Mouse (Mus musculus): Measurements from ENCODE around the gene Efl1. TPM values are rescaled to one million over a fixed set of nuclear protein-coding genes. Genes with fewer than 3 reads are reported as not detected.

The Efl1 gene
- total and polyA plus RNA-seq, 2 experiments from 2014 or later, result 14.1 to 20.6 TPM

DNA sequence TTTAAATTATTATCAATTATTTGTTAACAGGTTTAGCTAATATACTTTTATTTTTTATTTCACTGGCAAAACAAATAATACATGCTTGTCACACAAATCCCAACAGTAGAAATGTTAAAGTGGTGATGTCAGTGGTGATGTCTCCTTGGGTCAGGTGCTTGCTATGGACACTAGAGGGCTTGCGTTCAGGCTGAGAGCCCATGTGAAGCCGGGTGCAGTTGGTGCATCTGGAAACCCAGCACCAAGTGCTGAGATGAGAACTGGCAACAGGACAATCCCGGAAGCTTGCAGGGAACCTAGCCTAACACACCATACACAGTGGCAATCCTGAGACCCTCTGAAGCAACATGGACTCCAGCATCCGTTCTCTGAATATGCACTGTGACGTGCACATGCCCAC lies 70.9 kb downstream of the Efl1 start:
- Histone ChIP-seq H3K36me3 (ENCODE audit: insufficient read depth, low read length) (no peaks in the 10 kb centered on the region), H3K9me3 (ENCODE audit: low read length) (no peaks in the 10 kb centered on the region), H3K4me3 (ENCODE audit: low read length) (no peak overlapping the region), H3K4me1 (ENCODE audit: insufficient read depth, low read length) (peaks cover 4% of the 10 kb centered on the region; the same call in 1 of the 2 replicates), H3K27ac (no peak overlapping the region), H3K9ac (replicated peaks; ENCODE audit: low read length) (no peak overlapping the region), H3K27me3 (ENCODE audit: insufficient read depth, low read length) (no peaks in the 10 kb centered on the region), H3K4me2 (ENCODE audit: low read depth, low read length) (no peak overlapping the region)
- peak; percentile 78 for TF ChIP-seq CTCF (IDR thresholded peaks at IDR 0.05; ENCODE audit: low read depth)
- DNase-seq (ENCODE audit: low spot score) (peak; percentile 78), ATAC-seq (peak; percentile 44; the same call in 1 of the 2 replicates)
- WGBS, result 54% methylated on average over 5 of the region's 5 CpGs

DNA sequence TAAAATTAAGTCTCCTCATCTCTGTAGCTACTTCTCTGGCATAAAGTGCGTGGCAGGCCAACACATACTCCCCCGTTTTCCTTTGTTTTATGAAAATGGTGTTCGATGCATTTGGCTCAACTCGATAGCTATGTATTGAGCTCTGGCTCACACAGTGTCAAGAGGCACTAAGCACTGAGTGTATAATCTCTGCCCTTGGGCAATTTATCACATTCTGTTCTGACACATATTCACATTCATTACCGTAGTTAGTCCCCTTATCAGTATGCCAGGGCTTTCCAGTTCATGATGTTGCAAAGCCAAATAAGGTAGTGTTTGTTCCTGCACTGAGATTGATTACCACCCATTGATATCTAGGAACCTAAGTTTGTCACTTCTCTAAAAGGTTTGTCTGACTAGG lies 71.3 kb downstream of the Efl1 start:
- no peaks in the 10 kb centered on the region for H3K27me3 ChIP-seq (ENCODE audit: insufficient read depth, low read length)
- no peak overlapping the region for H3K4me2 ChIP-seq (ENCODE audit: low read depth, low read length)
- 61% methylated on average over 5 of the region's 5 CpGs for WGBS
- DNase-seq (ENCODE audit: low spot score) (no peak), ATAC-seq (no peak)
- H3K4me1 ChIP-seq (ENCODE audit: insufficient read depth, low read length), result peaks cover 4% of the 10 kb centered on the region; the same call in 1 of the 2 replicates
- H3K27ac ChIP-seq, result no peak overlapping the region
- no peak for TF ChIP-seq CTCF (IDR thresholded peaks at IDR 0.05; ENCODE audit: low read depth)
- no peaks in the 10 kb centered on the region for H3K36me3 ChIP-seq (ENCODE audit: insufficient read depth, low read length)
- no peak overlapping the region for H3K4me3 ChIP-seq (ENCODE audit: low read length)
- no peaks in the 10 kb centered on the region for H3K9me3 ChIP-seq (ENCODE audit: low read length)
- no peak overlapping the region for H3K9ac ChIP-seq (replicated peaks; ENCODE audit: low read length)

DNA sequence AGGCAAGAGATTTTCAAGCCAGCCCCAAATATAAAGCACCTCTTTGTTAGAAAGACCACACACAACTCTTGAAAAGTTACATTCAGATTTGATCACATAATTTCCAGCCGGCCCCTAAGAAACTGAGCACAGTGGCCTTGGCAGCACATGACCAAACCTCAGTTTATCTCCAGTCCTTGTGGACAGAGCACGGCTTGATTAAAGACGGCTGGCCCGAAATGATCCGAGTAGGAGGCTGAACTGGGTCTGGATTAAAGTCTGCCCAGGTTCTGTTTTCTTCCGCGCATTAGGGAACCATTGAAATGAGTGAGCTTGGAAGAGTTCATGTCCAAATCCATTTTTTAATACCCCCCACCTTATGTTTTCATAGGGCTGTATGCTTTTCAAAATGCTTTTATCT lies 72.1 kb downstream of the Efl1 start:
- H3K27ac ChIP-seq, result no peak overlapping the region
- DNase-seq (ENCODE audit: low spot score) (no peak), ATAC-seq (no peak)
- H3K4me1 ChIP-seq (ENCODE audit: insufficient read depth, low read length), result peaks cover 4% of the 10 kb centered on the region; the same call in 1 of the 2 replicates
- H3K4me3 ChIP-seq (ENCODE audit: low read length), result no peak overlapping the region
- H3K4me2 ChIP-seq (ENCODE audit: low read depth, low read length), result no peak overlapping the region
- no peaks in the 10 kb centered on the region for H3K36me3 ChIP-seq (ENCODE audit: insufficient read depth, low read length)
- no peak overlapping the region for H3K9ac ChIP-seq (replicated peaks; ENCODE audit: low read length)
- no peaks in the 10 kb centered on the region for H3K27me3 ChIP-seq (ENCODE audit: insufficient read depth, low read length)
- no peak for TF ChIP-seq CTCF (IDR thresholded peaks at IDR 0.05; ENCODE audit: low read depth)
- H3K9me3 ChIP-seq (ENCODE audit: low read length), result no peaks in the 10 kb centered on the region
- 81% methylated on average over 7 of the region's 7 CpGs for WGBS

DNA sequence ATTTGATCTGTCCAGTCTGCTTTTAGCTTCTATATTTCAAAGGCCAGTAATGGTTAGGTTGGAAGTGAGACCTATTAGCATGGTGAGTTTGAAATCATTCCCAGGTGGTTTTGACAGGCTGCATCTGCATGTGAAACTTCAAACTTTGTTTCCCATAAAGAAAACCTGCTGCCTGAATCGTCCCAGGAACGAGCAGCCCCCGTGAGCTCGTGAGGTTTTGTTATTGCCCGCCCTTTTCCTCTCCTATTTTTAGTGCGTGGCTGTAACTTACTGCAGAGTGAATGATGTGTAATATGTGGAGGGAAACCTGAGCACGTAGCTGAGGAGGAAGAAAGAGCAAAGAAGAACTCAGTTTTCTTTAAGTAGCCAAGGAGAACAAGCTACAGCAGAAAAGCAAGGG lies 72.5 kb downstream of the Efl1 start:
- DNase-seq (ENCODE audit: low spot score) (no peak), ATAC-seq (no peak)
- WGBS, result 73% methylated on average over 7 of the region's 7 CpGs

DNA sequence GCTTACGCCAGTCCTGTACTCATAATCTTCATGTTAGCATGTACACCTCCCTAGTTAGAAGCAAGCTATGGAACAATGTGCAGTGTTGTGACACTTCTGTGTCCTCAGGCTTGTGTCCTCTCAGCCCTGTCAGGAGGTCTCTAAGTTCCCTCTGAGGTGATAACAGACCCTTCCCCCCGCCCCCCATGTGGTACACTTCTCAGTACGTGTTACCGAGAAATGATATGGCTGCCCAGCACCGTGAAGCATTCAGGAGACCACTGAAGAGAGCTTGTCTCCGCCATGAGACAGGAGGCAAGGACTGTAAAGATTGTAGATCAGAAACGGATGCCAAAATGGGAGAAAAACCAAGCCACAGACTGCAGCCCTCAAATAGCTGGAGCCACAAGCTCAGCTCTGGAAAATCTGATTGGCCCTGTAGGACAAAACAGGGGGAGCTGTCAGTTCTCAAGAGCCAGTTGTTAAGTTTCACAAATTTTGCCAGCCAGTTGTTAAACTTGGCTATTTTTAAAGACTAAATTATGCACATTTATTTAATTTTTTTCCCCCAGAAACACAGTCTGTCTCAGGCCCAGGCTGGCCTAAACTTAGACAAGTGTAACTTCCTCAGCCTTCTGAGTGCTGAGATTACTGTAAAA lies 74.2 kb downstream of the Efl1 start:
- no peak overlapping the region for H3K4me2 ChIP-seq (ENCODE audit: low read depth, low read length)
- H3K27ac ChIP-seq, result no peak overlapping the region
- ATAC-seq (no peak), DNase-seq (ENCODE audit: low spot score) (no peak)
- no peak for TF ChIP-seq CTCF (IDR thresholded peaks at IDR 0.05; ENCODE audit: low read depth)
- H3K4me1 ChIP-seq (ENCODE audit: insufficient read depth, low read length), result 0 out of 2 replicates have a peak, but pooled peaks cover 4% of the 10 kb centered on the region
- H3K27me3 ChIP-seq (ENCODE audit: insufficient read depth, low read length), result no peaks in the 10 kb centered on the region
- 84% methylated on average over 7 of the region's 7 CpGs for WGBS
- no peaks in the 10 kb centered on the region for H3K36me3 ChIP-seq (ENCODE audit: insufficient read depth, low read length)
- H3K9ac ChIP-seq (replicated peaks; ENCODE audit: low read length), result no peak overlapping the region
- H3K4me3 ChIP-seq (ENCODE audit: low read length), result no peak overlapping the region
- no peaks in the 10 kb centered on the region for H3K9me3 ChIP-seq (ENCODE audit: low read length)

More for the DNA sequence above, 72.5 kb downstream of the Efl1 start:
- TF ChIP-seq CTCF (IDR thresholded peaks at IDR 0.05; ENCODE audit: low read depth), result no peak
- Histone ChIP-seq H3K9ac (replicated peaks; ENCODE audit: low read length) (no peak overlapping the region), H3K9me3 (ENCODE audit: low read length) (no peaks in the 10 kb centered on the region), H3K4me1 (ENCODE audit: insufficient read depth, low read length) (peaks cover 4% of the 10 kb centered on the region; the same call in 1 of the 2 replicates), H3K4me2 (ENCODE audit: low read depth, low read length) (no peak overlapping the region), H3K4me3 (ENCODE audit: low read length) (no peak overlapping the region), H3K27me3 (ENCODE audit: insufficient read depth, low read length) (no peaks in the 10 kb centered on the region), H3K27ac (no peak overlapping the region), H3K36me3 (ENCODE audit: insufficient read depth, low read length) (no peaks in the 10 kb centered on the region)

DNA sequence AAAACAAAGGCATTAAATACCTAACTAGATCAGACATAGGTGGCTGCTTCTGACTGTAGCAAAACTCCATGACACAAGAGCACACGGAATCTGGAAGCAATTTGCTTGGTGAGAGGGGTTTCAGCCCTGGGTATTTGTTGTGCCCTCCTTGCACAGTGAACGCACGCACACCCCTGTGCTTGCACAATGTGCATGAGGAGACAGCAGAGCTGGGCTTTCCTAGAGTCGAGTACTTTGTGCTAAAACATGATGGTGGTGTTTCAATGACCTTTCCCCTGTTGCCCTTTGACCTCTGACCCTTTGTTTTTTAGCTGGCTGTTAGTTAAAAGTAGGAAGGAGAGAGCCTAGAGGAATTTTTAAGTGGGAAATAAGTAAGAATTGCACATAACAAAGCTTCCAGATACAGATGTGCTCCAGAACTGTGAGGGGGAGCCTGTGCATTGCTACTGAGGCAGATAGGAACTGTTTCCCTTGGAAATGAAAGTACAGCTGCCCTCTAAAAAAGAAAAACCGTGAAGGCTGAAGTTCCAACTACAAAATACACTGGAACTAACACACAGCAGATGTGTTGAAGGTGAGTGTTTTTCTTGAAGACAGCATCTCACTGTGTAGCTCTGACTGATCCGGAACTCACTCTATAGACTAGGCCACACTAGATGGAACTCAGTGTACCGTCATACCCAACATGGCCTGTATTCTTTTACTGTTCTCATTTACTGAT lies 74.9 kb downstream of the Efl1 start:
- DNase-seq (ENCODE audit: low spot score), result no peak
- H3K4me2 ChIP-seq (ENCODE audit: low read depth, low read length), result no peak overlapping the region
- no peak overlapping the region for H3K4me3 ChIP-seq (ENCODE audit: low read length)
- WGBS, result 77% methylated on average over 7 of the region's 7 CpGs
- no peaks in the 10 kb centered on the region for H3K27me3 ChIP-seq (ENCODE audit: insufficient read depth, low read length)
- H3K27ac ChIP-seq, result no peak overlapping the region
- no peak for ATAC-seq
- H3K9me3 ChIP-seq (ENCODE audit: low read length), result no peaks in the 10 kb centered on the region
- H3K36me3 ChIP-seq (ENCODE audit: insufficient read depth, low read length), result no peaks in the 10 kb centered on the region
- no peak for TF ChIP-seq CTCF (IDR thresholded peaks at IDR 0.05; ENCODE audit: low read depth)
- H3K9ac ChIP-seq (replicated peaks; ENCODE audit: low read length), result no peak overlapping the region
- 0 out of 2 replicates have a peak, but pooled peaks cover 4% of the 10 kb centered on the region for H3K4me1 ChIP-seq (ENCODE audit: insufficient read depth, low read length)

DNA sequence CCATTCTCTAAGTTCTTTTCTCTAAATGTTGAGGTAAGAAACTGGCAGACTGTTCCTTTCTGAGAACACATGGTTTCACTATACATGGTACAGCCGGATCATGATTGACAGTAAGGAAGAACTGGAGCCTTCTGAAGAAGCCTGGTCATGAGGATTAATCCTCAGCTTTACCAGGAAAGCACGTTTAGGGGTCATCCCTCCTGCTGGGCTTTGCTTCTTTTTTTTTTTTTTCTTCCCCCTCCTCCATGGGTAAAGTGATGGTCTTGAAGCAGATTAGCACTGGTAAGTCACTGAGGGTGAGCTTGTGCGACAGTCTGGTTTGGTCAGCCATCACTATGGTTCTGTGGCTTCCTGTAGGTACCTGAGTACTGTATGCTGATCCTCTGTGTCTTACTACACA lies 76.1 kb downstream of the Efl1 start:
- Histone ChIP-seq H3K27me3 (ENCODE audit: insufficient read depth, low read length) (no peaks in the 10 kb centered on the region), H3K4me3 (ENCODE audit: low read length) (no peak overlapping the region), H3K4me2 (ENCODE audit: low read depth, low read length) (no peak overlapping the region), H3K27ac (no peak overlapping the region), H3K9ac (replicated peaks; ENCODE audit: low read length) (no peak overlapping the region), H3K9me3 (ENCODE audit: low read length) (no peaks in the 10 kb centered on the region), H3K4me1 (ENCODE audit: insufficient read depth, low read length) (0 out of 2 replicates have a peak, but pooled peaks cover 4% of the 10 kb centered on the region), H3K36me3 (ENCODE audit: insufficient read depth, low read length) (no peaks in the 10 kb centered on the region)
- WGBS, result 42% methylated on average over 3 of the region's 3 CpGs
- no peak for TF ChIP-seq CTCF (IDR thresholded peaks at IDR 0.05; ENCODE audit: low read depth)
- no peak for DNase-seq (ENCODE audit: low spot score)
- no peak for ATAC-seq

Measured in hindbrain, postnatal 0 days (tissue).